27 mouse cellular contexts compared by ENCODE assay signal in the genomic region with DNA sequence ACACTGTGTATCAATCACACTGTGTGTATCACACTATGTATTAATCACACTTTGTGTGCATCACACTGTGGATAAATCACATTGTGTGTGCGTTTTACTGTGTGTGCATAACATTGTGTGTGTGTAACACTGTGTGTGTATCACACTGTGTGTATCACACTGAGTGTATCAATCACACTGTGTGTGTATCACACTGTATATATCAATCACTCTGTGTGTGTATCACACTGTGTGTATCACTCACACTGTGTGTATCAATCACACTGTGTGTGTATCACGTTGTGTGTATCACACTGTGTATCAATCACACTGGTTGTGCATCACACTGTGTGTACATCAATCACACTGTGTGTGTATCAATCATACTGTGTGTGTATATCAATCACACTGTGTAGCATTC.
DNase-seq lines count a peak whose midpoint lies in the region; ATAC-seq and TF ChIP-seq lines count a peak whose summit lies in the region.
"Had no signal": no experiment of that assay in that cellular context is flagged by ENCODE, and none has a peak within 500 bp of the region (broad histone marks: within the 10 kb centered on the region; RNA-seq: fewer than 3 reads in every experiment).

No protein-coding gene starts in this region.

- no peak for TF ChIP-seq RAD21 in MEL (IDR thresholded peaks at IDR 0.05; ENCODE audit: low read depth, low read length)

- H3K36me3 ChIP-seq in forebrain, embryonic 13.5 days (ENCODE audit: poor library complexity, severe bottlenecking), result no peaks in the 10 kb centered on the region
- H3K36me3 ChIP-seq in forebrain, postnatal 0 days (ENCODE audit: insufficient read depth), result no peaks in the 10 kb centered on the region
- no peaks in the 10 kb centered on the region for H3K36me3 ChIP-seq in hindbrain, embryonic 13.5 days
- H3K36me3 ChIP-seq in hindbrain, embryonic 16.5 days (ENCODE audit: control insufficient read depth, insufficient read depth, low read length), result no peaks in the 10 kb centered on the region
- H3K36me3 ChIP-seq in MEL (ENCODE audit: control insufficient read depth in 1 of 2, insufficient read depth in 2 of 2, low read length in 2 of 2), result no peaks in the 10 kb centered on the region
- no peaks in the 10 kb centered on the region for H3K36me3 ChIP-seq in embryonic facial prominence, embryonic 12.5 days
- H3K36me3 ChIP-seq: embryonic facial prominence, embryonic 13.5 days; heart, embryonic 12.5 days; heart, embryonic 15.5 days; hindbrain, embryonic 10.5 days had no signal

- H3K27me3 ChIP-seq in forebrain, embryonic 13.5 days, result no peaks in the 10 kb centered on the region
- H3K27me3 ChIP-seq in forebrain, postnatal 0 days (ENCODE audit: insufficient read depth, low read length), result no peaks in the 10 kb centered on the region
- H3K27me3 ChIP-seq in hindbrain, embryonic 13.5 days, result no peaks in the 10 kb centered on the region
- no peaks in the 10 kb centered on the region for H3K27me3 ChIP-seq in hindbrain, embryonic 16.5 days (replicated peaks; ENCODE audit: control insufficient read depth, insufficient read depth, low read length)
- no peaks in the 10 kb centered on the region; a peak in 1 of 4 replicates for H3K27me3 ChIP-seq in MEL (ENCODE audit: control insufficient read depth in 1 of 2, insufficient read depth in 2 of 2, low read length in 2 of 2)
- H3K27me3 ChIP-seq in embryonic facial prominence, embryonic 12.5 days, result no peaks in the 10 kb centered on the region; the same call in 1 of the 2 replicates
- H3K27me3 ChIP-seq: embryonic facial prominence, embryonic 13.5 days; heart, embryonic 12.5 days; heart, embryonic 15.5 days had no signal

- H3K9ac ChIP-seq in forebrain, embryonic 13.5 days, result no peak overlapping the region
- H3K9ac ChIP-seq in forebrain, postnatal 0 days, result no peak overlapping the region
- H3K9ac ChIP-seq in hindbrain, embryonic 13.5 days, result no peak overlapping the region
- H3K9ac ChIP-seq in hindbrain, embryonic 16.5 days (ENCODE audit: low read depth, low read length), result no peak overlapping the region
- H3K9ac ChIP-seq in MEL (ENCODE audit: control insufficient read depth, low read depth, low read length, poor library complexity, severe bottlenecking), result no peak overlapping the region
- no peak overlapping the region for H3K9ac ChIP-seq in embryonic facial prominence, embryonic 12.5 days
- H3K9ac ChIP-seq: embryonic facial prominence, embryonic 13.5 days; heart, embryonic 12.5 days; heart, embryonic 15.5 days; hindbrain, embryonic 14.5 days had no signal

- no peak overlapping the region for H3K4me3 ChIP-seq in forebrain, embryonic 13.5 days
- no peak overlapping the region for H3K4me3 ChIP-seq in forebrain, postnatal 0 days (ENCODE audit: low read depth, low read length)
- no peak overlapping the region for H3K4me3 ChIP-seq in hindbrain, embryonic 13.5 days
- H3K4me3 ChIP-seq in hindbrain, embryonic 16.5 days (ENCODE audit: low read length), result no peak overlapping the region
- H3K4me3 ChIP-seq in MEL (ENCODE audit: control insufficient read depth in 1 of 2, insufficient read depth in 1 of 2, low read depth in 2 of 2, low read length in 2 of 2), result no peak overlapping the region
- H3K4me3 ChIP-seq in embryonic facial prominence, embryonic 12.5 days, result no peak overlapping the region
- H3K4me3 ChIP-seq: embryonic facial prominence, embryonic 13.5 days; erythroblast, embryonic 14.5 days; heart, embryonic 12.5 days; heart, embryonic 15.5 days; hindbrain, embryonic 10.5 days had no signal

- WGBS in forebrain, embryonic 13.5 days, result 93% methylated on average over 2 of the region's 2 CpGs
- 94% methylated on average over 2 of the region's 2 CpGs for WGBS in forebrain, postnatal 0 days
- WGBS in hindbrain, embryonic 13.5 days, result 95% methylated on average over 2 of the region's 2 CpGs
- WGBS in hindbrain, embryonic 16.5 days, result 91% methylated on average over 2 of the region's 2 CpGs
- 94% methylated on average over 2 of the region's 2 CpGs for WGBS in embryonic facial prominence, embryonic 12.5 days

- H3K4me2 ChIP-seq in forebrain, embryonic 13.5 days, result no peak overlapping the region
- no peak overlapping the region for H3K4me2 ChIP-seq in forebrain, postnatal 0 days (ENCODE audit: low read depth)
- H3K4me2 ChIP-seq in hindbrain, embryonic 13.5 days, result no peak overlapping the region
- H3K4me2 ChIP-seq in hindbrain, embryonic 16.5 days (ENCODE audit: low read length), result no peak overlapping the region
- no peak overlapping the region for H3K4me2 ChIP-seq in embryonic facial prominence, embryonic 12.5 days (replicated peaks)
- H3K4me2 ChIP-seq: embryonic facial prominence, embryonic 13.5 days; heart, embryonic 12.5 days; heart, embryonic 15.5 days; hindbrain, embryonic 14.5 days had no signal

- no peak for TF ChIP-seq POLR2A in MEL (IDR thresholded peaks at IDR 0.05; ENCODE audit: control insufficient read depth in 1 of 2, insufficient read depth in 1 of 2, low read depth in 1 of 2, low read length in 2 of 2, poor library complexity in 1 of 2)

- no peak for TF ChIP-seq CTCF in forebrain, postnatal 0 days (IDR thresholded peaks at IDR 0.05; ENCODE audit: low read depth)
- no peak for TF ChIP-seq CTCF in MEL (IDR thresholded peaks at IDR 0.05 in 2 of 3, conservative IDR thresholded peaks at IDR 0.05 in 1 of 3; ENCODE audit: control insufficient read depth in 1 of 3, insufficient read depth in 1 of 3, low read depth in 2 of 3, low read length in 3 of 3, poor library complexity in 1 of 3, severe bottlenecking in 1 of 3)

- DNase-seq in forebrain, postnatal 0 days, result no peak
- no peak for DNase-seq in MEL (ENCODE audit: low read depth, low spot score)
- DNase-seq: adrenal gland, adult 8-10 months; adrenal gland, postnatal 25 days; cerebellum, adult 11-12 months; cerebellum, adult 8-10 months; cerebellum, postnatal 10 days; cerebellum, postnatal 36 days; embryo, embryonic 11 days; gastrocnemius, postnatal 25 days; heart, adult 18-20 months; heart, postnatal 10 days; heart, postnatal 36 days; kidney, adult 2 months had no signal

- no peaks in the 10 kb centered on the region for H3K4me1 ChIP-seq in forebrain, embryonic 13.5 days
- H3K4me1 ChIP-seq in forebrain, postnatal 0 days (ENCODE audit: insufficient read depth), result no peaks in the 10 kb centered on the region
- no peaks in the 10 kb centered on the region for H3K4me1 ChIP-seq in hindbrain, embryonic 13.5 days (replicated peaks)
- H3K4me1 ChIP-seq in hindbrain, embryonic 16.5 days (ENCODE audit: control insufficient read depth, insufficient read depth, low read depth, low read length), result no peaks in the 10 kb centered on the region
- no peaks in the 10 kb centered on the region for H3K4me1 ChIP-seq in MEL (ENCODE audit: control insufficient read depth in 1 of 2, insufficient read depth in 2 of 2, low read length in 2 of 2)
- H3K4me1 ChIP-seq in embryonic facial prominence, embryonic 12.5 days, result peaks cover 9% of the 10 kb centered on the region; the same call in 1 of the 2 replicates
- H3K4me1 ChIP-seq: heart, embryonic 12.5 days; heart, embryonic 15.5 days; hindbrain, embryonic 10.5 days had no signal

- H3K9me3 ChIP-seq in forebrain, embryonic 13.5 days (replicated peaks), result no peaks in the 10 kb centered on the region
- H3K9me3 ChIP-seq in forebrain, postnatal 0 days (ENCODE audit: low read length), result no peaks in the 10 kb centered on the region
- no peaks in the 10 kb centered on the region for H3K9me3 ChIP-seq in hindbrain, embryonic 13.5 days
- no peaks in the 10 kb centered on the region for H3K9me3 ChIP-seq in hindbrain, embryonic 16.5 days (ENCODE audit: control insufficient read depth, low read length)
- no peaks in the 10 kb centered on the region for H3K9me3 ChIP-seq in MEL (replicated peaks; ENCODE audit: insufficient read depth, low read length)
- H3K9me3 ChIP-seq in embryonic facial prominence, embryonic 12.5 days, result no peaks in the 10 kb centered on the region
- H3K9me3 ChIP-seq: embryonic facial prominence, embryonic 13.5 days; heart, embryonic 12.5 days; heart, embryonic 15.5 days; hindbrain, embryonic 10.5 days had no signal

- H3K79me2 ChIP-seq in MEL (ENCODE audit: control insufficient read depth, insufficient read depth, low read length, poor library complexity), result no peaks in the 10 kb centered on the region

- no peak overlapping the region for H3K27ac ChIP-seq in forebrain, embryonic 13.5 days
- no peak overlapping the region for H3K27ac ChIP-seq in forebrain, postnatal 0 days (ENCODE audit: low read depth, low read length)
- H3K27ac ChIP-seq in hindbrain, embryonic 13.5 days, result no peak overlapping the region
- H3K27ac ChIP-seq in hindbrain, embryonic 16.5 days (ENCODE audit: low read depth, low read length), result no peak overlapping the region
- H3K27ac ChIP-seq in MEL (ENCODE audit: control insufficient read depth, low read depth, low read length), result no peak overlapping the region
- H3K27ac ChIP-seq in embryonic facial prominence, embryonic 12.5 days, result no peak overlapping the region
- H3K27ac ChIP-seq: heart, embryonic 15.5 days; hindbrain, embryonic 10.5 days; hindbrain, embryonic 14.5 days had no signal

- ATAC-seq in forebrain, embryonic 13.5 days, result 0 out of 2 replicates have a peak, but pooled peaks have one; percentile 46
- no peak for ATAC-seq in forebrain, postnatal 0 days
- 0 out of 2 replicates have a peak, but pooled peaks have one; percentile 57 for ATAC-seq in hindbrain, embryonic 13.5 days (ENCODE audit: low FRiP score)
- no peak for ATAC-seq in hindbrain, embryonic 16.5 days
- ATAC-seq in embryonic facial prominence, embryonic 12.5 days (ENCODE audit: insufficient number of reproducible peaks, insufficient read depth, low FRiP score, low TSS enrichment), result 0 out of 2 replicates have a peak, but pooled peaks have one; percentile 43
- ATAC-seq: activated CD4-positive, CD25-positive, alpha-beta regulatory T cell, adult 4 months; CD4-positive, CD25-positive, alpha-beta regulatory T cell, adult 4 months; intestine, postnatal 0 days had no signal

- TF ChIP-seq EP300 in MEL (IDR thresholded peaks at IDR 0.05; ENCODE audit: low read depth in 1 of 2, low read length in 2 of 2), result no peak

TF ChIP-seq in MEL, 35 proteins besides CTCF, POLR2A, EP300 and RAD21:
- TF ChIP-seq POLR2AphosphoS5 (IDR thresholded peaks at IDR 0.05; ENCODE audit: borderline replicate concordance, low read depth, low read length) (peak; percentile 20; the same call in 1 of the 2 replicates), MXI1 (IDR thresholded peaks at IDR 0.05; ENCODE audit: low read depth, low read length) (no peak)

Comparison
In these comparisons a context has a peak if more than half of its experiments do, and no peak if none do; other contexts are left out.
1. ATAC-seq: peak in forebrain, embryonic 13.5 days (single experiment), hindbrain, embryonic 13.5 days (single experiment) and embryonic facial prominence, embryonic 12.5 days (single experiment); none in forebrain, postnatal 0 days (single experiment) and hindbrain, embryonic 16.5 days (single experiment).